Mouse (Mus musculus) left cerebral cortex, adult 9 months (tissue): ENCODE measurements around the gene Lrrtm3.

ENCODE experiments used
- DNase-seq, 2 experiments: peaks; one replicate each; pipeline ENCODE4 v3.0.0; 2022; ENCODE audit warnings: low spot score in 2 of 2

Gene Lrrtm3

DNA sequence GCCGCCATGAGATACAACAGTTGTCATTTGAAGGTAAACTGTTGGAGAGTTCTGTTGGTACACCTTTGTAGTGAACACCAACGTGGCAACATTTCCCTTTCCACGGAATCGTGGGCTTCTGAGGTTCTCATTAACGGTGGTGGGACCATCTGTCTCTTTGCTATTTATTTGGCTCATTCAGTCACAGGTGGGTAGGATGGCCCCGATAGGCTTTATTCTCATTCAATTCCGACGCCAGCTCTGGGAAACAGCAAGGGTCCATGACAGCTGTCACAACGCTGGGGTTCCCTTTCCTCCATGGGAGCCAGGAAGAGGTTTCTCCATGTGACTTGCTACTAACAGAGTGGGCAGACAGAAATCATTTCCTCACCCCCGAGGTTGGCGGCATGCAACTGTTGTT, 48.2 kb downstream of the Lrrtm3 start:
- DNase-seq = no peak

DNA sequence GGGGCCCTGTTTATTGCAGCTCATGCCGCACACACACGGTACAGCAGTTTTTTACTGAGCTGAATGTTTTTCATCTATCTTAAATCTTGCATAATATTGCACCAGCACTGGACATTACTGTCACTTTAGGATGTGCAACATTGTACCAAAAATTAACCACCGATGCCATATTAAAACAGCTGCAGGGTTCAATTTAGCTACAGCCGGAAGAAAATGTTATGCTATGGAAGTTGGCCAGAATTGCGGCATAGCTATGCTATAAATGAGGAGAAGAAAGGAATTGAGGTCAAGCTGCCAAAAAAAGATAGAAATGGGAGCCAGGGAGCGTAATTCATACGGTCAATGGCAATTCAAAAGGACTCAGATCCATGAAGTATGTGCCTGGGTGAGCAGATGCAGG, 48.9 kb downstream of the Lrrtm3 start:
- DNase-seq = peak in 1 of 2 experiments; percentile 16

DNA sequence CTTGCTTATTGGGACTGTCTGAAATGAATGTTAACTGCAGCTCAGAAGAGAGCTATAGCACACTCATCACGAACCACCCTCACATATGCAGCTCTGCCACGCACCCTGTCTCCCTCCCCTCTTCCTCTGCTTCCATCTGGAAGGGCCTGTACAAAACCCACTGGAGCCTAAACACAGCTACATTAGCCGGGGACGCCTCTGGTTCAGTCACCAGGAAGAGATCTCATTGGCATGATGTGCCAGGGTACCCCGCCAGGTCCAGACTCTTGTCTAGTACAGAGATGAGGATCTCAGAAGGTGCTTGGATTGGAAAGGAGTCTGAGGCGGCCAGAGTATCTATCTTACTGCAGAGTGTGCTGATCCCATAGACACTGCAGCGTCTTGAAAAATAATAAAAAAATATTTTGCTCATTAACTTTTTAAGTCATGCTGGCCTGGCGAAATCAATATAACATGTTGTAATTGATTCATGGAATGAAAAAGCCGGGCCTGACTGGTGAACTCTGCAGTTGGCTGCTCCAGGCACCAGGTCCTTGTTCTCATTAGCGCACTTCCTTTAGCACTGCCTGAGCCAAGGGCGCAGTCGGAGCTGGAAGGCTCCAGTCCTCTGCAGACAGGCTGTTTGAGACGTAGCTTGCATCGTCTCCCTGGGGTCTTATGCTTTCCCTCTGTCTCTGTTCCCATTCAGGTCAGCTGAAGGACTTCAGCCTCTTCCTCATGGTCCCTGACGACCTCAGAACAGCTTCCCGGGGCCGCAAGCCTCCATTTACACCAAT, 50.1 kb downstream of the Lrrtm3 start:
- DNase-seq = peak; percentile 16 to 51

DNA sequence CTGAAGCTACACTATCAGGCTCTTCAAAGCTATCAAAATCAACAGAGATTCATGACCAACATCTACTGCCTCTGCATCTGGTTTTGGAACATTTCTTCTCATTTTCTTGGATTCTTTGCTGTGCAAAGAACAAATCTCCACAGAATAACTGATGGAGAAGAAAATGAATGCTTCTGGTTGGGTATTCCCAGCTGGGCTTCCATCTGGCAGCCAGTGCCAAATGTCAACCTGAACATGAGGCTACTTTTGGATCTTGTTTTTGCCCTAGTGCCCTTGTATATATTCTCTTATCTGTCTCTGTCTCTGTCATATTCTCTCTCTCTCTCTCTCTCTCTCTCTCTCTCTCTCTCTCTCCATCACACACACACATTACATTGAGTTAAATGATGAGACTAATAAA, 59.2 kb downstream of the Lrrtm3 start:
- no peak for DNase-seq

DNA sequence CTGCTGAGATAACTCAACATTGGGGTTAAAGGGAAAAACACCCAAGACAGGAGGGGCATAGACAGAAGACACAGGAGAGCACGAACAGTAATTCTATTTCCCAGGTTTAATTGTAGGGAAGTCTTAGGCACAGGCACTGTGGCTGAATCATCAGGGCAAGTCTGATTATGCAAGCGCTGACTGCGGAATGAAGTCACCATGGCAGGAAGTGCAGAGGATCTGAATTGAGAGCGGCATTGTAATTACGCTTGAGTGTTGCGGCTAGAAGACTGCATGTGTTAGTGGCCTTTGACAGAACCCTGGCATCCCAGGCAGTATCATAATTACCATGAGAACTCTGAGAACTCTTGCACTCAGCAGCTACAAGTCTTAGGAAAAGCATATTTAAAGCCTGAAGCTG, 66.7 kb downstream of the Lrrtm3 start:
- DNase-seq = peak; percentile 36 to 42

DNA sequence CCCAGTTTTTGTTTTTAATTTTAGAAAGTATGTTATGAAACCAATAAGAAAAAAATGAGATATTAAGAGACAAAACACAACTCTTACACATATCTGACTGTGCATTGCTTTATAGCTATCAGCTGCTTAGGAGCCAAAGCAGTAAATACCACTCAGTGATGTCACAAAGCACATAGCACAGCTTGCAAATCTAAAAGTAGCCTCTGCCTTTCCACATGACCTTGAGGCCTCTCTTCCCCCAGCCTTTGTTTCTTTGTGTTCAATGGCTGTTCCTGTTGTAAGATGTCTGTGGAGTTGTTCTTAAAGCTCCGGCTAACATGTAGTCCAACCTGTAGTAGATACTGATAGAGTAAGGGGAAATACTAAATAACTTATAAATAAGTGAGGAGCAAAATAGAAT, 69.7 kb downstream of the Lrrtm3 start:
- no peak for DNase-seq

DNA sequence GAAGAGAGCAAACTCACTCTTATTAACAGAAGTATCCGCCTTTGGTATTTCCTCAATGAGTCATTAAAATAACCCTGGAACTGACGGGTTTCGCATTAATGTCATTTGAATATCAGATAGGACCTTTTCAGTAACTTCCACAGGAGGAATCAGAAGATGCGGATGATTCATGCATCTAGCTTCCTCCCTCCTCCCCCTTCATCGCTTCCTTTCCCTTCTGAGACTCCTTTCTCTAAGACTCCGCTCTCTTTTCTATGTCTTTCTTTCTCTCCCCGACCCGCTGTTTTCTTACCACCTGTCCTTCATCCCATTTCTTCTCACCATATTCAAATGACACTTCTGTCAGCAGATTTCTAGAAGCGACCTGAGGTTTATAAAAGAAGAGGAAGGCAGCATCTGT, 88.1 kb downstream of the Lrrtm3 start:
- no peak for DNase-seq

DNA sequence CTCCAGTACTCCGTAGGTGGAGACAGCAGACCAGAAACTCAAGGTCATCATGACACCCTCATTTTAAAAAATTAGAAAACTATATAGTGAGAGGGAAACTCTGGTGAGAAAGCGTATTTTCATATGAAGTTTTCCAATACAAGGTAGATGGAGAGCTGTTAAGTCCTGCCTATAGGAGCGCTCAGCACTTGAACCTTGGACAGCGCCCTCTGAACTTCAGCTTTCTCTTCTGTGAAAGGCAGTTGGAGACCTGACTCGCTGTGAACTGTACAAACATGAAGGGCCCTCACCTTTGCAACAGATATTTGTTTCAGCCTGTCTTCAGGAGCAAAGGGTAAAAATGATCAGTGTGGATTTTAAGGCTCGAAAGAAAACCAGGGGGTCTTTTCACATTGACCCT, 88.5 kb downstream of the Lrrtm3 start:
- no peak for DNase-seq

DNA sequence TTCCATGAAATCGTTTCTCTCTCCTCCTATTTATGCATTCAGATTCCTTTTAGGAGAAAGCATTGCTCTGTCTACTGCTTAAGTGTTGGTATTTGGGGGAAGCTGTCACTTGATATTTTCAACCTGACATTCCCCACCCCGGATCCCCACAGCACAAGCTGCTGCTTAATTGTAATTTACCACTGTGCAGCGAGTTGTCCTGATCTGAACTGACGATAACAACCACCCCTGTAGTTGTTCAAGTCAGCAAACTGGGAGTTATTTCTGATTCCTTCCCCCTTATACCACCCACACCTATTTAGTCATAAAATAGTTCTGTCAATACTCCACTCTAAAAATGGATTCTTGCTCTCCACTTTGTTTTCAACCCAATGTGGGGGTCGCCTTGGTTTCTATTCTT, 95.8 kb downstream of the Lrrtm3 start:
- peak in 1 of 2 experiments; percentile 37 for DNase-seq

DNA sequence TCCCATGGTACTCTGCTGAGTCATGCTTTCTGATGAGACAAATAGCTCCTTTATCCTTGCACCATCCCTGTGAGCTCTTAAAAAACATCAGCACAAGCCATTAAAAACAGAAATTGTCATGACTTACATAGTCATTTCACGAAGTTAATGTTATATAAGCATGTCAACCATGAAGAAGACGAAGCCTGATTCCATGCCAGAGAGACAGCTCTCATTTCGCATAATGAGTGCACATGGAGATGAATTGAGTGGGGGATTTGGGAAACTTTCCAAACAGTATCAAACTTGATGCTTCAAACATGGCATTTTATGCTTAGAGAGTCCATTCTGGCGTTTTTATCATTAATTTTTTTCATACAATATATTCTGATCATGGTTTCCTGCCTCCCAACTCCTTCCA, 104.5 kb downstream of the Lrrtm3 start:
- DNase-seq = no peak

DNA sequence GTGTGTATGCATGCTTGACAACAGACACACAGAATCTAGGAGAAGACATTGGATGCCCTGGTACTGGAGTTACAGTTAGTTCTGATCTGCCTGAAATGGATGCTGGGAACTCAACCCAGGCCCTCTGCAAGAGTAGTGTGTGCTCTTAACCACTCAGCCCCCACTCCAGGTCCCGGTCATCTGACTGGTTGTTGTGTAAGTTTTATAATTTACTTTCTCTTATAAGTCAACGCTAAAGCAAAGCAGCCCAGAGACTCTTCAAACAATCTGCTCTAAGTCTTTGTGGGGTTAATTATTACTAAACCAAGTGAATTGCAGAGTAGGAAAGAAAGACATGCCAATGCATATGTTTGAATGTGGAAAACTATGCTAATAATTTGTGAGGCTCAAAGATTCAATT, 110.7 kb downstream of the Lrrtm3 start:
- no peak for DNase-seq

DNA sequence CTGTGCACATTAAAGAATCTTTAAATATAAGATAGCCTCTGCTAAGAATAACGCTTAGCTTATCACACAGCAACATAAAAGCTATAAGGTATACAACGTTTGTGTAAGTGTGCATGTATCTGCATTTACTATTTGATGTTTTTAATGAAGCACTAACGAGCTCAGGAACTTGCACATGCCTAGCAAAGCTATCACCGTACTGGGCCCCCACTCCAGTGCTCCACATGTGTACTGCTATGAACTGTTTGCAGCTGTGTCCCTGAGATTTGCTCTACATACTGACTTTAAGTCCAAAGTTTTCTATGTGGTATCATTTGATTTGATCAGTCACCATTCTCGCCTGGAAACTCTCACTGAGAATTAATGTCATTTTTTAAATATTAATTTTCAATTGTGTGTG, 111.1 kb downstream of the Lrrtm3 start:
- no peak for DNase-seq

DNA sequence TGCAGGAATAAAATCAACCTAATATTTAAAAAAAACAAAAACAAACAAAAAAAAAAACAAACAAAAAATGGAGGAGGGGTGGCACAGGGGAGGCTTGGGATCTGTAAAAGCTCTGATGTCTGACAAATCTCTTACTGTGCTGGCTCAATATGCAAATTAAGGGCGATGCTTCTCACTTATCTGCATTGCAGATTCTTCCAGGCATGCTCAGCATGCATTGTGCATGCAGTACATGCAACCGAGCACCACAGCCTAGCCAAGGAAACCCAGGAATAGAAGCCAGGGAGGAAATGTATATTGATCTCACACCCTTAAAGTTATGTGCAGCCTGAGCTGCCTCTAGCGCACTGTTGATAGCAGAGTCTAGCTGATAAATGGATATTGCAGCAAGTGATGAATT, 111.5 kb downstream of the Lrrtm3 start:
- DNase-seq = no peak

DNA sequence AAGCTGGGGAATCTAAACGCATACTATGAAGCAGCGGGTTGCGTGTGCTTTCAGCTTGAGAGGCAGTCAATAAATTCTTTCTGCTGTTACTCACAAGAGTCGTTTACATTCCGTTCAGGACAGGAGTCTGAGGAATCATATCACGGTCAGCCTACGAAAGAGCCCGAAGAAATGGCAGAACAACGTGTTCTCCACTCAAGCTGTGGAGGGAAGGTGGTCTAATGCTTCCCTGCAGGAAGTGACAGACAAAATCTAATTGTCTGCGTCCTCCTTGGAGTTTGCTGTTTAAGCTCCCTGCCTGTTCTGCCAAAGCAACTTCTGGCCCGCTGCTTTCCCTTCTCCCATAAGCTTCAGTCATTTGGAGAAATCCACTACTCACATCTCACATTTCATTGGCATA, 112.0 kb downstream of the Lrrtm3 start:
- no peak for DNase-seq

DNA sequence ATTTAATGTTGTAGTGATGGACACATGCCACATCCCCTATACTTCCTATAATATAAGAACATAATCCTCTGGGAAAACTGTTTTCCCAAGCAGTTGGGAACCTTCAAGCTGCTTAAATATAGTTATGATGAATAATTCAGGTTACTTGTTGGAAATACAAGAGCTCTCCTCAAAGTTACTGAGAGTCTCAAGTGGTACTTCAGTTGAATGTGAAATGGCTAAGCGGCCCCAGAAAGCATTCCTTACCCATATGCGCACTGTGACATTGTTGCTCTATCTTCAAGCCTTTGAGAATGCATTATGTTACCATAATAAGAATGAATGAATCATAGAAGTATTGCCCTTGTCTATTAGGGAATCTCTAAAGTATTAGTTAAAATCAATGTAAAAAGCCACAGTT, 117.8 kb downstream of the Lrrtm3 start:
- DNase-seq = no peak

DNA sequence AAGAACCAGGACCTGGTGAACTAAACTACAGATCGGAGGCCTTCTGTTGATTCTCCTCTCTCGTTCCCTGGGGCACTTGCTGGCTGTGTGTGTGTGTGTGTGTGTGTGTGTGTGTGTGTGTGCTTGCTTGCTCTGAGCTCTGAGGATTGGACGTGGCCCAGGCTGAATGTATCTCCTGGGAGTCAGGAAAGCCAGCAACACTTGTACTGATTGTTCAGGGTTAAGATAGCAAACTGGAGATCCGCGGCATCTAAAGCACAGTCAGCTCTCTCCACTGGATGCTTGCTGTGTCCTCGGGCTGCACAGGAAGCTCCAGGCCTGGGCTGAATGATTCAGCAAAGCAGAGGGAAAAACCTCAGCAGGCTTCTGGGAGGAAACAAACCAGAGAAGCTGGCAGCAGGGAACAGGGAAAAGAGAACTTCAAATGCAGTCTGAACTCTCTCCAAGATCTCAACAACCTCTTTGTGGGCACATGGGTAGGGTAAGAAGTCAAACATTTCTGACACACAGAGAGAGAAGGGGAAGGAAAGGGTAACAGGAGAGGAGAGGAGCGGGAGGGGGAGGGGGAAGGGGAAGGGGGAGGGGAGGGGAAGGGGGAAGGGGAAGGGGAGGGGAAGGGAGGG, 135.7 kb downstream of the Lrrtm3 start:
- DNase-seq = no peak

DNA sequence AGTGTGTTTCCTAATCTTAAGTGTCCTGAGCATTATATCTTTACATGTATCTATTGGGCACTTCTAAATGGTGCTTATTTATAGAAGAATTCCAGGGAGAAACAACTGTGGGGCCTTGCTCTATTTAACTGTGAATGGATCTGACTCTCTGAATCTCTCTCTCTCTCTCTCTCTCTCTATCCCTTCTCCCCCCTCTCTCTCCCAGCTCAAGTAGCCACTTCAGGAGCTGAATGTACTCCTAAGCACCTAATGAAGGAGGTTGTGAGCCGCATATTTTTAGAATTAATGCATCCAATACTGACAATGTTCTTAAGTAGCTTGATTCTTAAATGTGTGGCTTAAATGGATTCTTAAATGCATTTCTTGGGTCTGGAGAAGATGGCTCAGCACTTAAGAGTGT, 138.6 kb downstream of the Lrrtm3 start:
- DNase-seq = no peak

DNA sequence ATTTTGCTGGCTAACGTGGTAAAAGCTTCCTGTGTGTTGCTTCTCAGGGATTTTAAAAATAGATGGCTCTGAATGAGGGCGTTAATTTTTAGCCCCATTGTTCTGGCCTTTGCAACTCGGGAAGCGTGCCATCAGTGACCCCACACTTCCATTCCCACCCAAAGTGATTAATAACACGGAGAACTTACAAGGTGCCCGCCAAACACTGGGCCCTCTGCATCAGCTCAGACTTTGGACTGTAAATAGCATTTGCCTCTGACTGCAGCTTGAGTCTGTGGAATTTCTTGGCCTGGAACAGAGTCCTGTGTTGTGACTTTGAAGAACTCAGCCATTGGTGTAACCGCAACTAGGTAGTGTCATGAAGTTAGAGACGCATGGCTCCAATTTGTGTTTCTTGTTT, 139.2 kb downstream of the Lrrtm3 start:
- no peak for DNase-seq

DNA sequence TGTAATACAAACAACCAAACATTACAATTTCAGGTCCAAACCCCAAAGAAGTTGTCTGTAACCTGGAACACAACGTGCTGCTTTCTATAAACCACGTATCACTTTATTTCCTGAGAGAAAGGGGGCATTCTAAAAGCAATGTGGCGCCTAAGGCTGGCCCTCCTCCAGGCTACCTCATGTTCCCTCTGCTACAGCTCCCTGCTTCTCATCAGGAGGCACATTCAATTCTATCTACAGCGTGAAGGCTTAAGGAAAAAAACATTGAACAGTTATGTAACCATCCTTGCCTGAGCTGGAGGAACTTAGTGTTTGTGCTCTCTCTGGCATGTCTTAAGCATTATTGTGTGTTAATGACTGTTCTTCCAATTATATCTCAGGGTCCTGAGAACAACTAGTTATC, 142.8 kb downstream of the Lrrtm3 start:
- peak; percentile 40 to 60 for DNase-seq

DNA sequence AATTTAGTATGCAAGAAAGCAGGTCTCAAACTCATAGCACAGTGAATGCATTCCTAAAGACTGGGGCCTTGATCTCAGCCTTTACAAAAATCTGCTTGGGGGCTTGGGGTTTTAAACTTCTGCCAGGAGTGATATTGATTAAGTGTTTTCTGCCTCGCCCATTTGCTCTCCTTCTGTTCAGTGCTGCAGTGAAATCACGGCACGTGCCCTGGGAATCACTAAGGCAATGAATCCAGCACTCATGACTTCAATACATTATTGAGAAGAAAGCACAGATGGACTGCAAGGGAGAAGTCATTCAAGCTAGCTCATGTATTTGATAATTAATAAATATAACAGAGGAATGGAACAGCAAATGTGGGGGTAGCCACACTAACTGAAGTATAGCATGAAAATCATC, 144.5 kb downstream of the Lrrtm3 start:
- DNase-seq = no peak

DNA sequence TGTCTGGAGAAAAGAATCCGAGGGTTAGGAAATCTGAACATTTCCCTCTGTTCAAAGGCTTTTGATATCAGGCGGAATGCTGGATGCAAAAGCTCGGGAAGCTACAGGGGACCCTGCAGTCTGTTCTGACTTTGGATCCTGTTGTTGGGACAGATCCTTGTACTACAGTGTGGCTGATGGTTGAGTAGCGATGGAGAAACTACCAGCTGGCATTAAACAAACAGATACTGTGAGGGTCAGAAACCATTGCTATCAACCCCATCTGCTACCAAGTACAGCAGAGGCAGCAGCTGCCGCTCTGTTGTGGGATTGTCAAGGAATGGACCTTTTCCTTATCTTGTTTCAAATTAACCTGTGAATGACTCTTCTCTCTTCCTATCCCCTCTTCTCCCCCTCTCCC, 156.1 kb downstream of the Lrrtm3 start:
- DNase-seq = no peak

DNA sequence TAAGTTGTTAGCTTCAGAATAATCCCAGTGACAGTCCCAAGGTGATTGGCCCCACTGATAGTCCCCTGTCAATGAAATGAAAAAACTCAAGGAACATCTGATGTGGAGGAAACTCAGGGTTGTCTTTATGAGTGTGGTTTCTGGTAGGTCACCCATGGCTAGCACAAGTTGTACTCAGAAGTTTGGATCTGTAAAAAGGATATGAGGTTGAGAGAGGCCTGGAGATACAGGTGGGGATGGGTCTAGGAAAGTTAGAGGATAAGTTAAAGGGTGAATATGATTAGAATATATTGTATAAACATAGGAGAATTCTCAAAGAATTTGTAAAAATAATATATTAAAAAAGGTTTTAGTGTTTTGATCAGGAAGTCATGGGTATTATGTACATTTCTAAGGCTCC, 162.7 kb downstream of the Lrrtm3 start, which contains the start of gene Gm10118:
Gene Gm10118, minus strand, starts transcription at position 101 of the 400 bp plus-strand sequence.
- DNase-seq = no peak

DNA sequence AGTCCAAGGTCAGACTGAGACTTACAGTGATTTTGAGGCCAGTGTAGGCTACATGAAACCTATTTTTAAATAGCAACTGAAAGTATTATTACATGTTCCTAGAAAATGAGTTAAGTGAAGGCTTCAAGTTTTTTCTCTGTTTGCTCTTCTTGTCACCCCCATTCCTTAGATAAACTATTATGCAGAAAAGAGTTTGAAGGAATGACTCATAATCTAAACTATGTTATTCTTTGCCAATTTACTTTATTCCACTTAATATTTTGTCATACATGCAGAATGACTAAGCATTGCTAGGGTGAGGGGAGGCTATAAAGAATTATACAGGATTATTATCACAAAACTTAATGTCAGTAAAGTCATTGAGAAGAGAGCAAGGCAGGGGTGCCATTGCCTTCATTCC, 181.2 kb downstream of the Lrrtm3 start:
- no peak for DNase-seq

DNA sequence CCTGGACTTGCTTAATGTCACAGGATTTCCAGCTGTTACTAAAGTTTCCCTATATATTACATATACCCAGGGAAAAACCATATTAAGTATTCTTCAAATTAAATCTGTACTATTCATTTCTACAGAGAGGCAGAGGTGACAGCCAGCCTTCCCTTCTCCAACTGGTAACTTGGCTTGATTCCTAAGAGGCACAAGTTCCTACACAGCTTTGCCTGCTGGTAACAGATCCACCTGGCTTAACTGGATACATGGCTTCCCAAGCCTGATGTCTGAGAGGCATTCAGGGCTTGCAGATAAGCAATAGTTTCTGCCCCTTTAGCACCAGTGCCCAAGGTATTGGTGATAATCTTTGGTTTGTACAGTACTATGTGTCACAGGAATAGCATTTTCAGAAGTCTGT, 190.2 kb downstream of the Lrrtm3 start:
- DNase-seq = no peak
